Mouse (Mus musculus) small intestine, adult 2 months (tissue): ENCODE results near the gene Myom1.

Experiments
- CTCF ChIP-seq: fragments of 200-500 bp; IDR thresholded peaks from 2 replicates; pipeline ENCODE4 v1.5.1; 2012; ENCODE audit warnings: low read depth, mild to moderate bottlenecking, control low read depth, inconsistent platforms, low read length, moderate library complexity, mixed read lengths; ENCODE audit not compliant: insufficient replicate concordance, insufficient read length; ENCODE audit errors: extremely low read depth
- POLR2A ChIP-seq: fragments of 200-500 bp; IDR thresholded peaks from 2 replicates; pipeline ENCODE4 v1.6.1; 2012; ENCODE audit warnings: low read depth, mild to moderate bottlenecking, control low read depth, inconsistent platforms, low read length, moderate library complexity

DNA sequence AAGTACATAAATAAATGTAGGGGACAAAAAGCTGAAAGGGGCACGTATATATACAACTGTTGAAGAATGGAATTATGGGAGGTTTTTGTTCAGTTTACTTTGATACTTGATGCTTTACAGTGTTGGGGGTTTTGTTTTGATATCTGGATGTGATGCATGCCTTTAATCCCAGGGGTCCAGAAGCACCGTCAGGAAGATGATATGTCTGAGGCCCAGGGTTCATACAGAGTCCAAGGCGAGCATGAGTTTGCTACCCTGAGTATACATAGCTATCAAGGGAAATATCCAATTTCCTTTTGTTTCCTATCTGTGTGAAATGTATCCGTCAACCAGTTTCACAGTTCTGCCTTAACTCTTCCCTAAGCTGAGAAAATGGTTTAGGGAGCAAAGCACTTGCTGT, 150.9 kb downstream of the Myom1 start:
- no peak for TF ChIP-seq POLR2A
- no peak for TF ChIP-seq CTCF
